Mouse (Mus musculus): ENCODE data around the gene Zbtb38.

DNA sequence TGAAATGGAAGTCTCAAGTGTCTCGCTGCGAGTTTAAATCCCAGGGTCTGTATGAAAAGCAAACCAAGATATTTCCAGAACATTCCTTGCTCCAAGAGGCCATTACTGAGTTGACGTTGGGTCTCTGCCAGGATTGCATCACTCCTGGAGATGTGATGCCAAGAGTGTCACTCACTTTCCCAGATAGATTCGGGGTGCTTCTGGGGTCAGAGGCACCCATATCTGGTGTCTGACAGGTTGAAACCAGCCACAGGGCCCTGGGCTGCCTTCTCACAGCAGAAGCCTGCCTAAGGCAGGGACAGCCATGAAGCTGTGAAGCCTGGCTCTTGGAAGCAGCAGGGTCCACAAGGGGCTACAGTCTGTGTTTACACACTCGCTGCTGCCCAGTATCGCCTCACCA, 24.9 kb downstream of the Zbtb38 start:
- TF ChIP-seq POLR2A (IDR thresholded peaks at IDR 0.05; ENCODE audit: borderline replicate concordance, low read depth, low read length) (no peak), CTCF (IDR thresholded peaks at IDR 0.05; ENCODE audit: low read depth, low read length) (no peak)
